Mouse (Mus musculus) adrenal gland, adult 2 months (tissue): Measurements from ENCODE around the gene Ifi211. TPM values are rescaled to one million over a fixed set of nuclear protein-coding genes. Genes with fewer than 3 reads are reported as not detected.
"Not testable (repeated sequence)": the region's sequence is repeated elsewhere in the genome, so short reads cannot be mapped to it uniquely, and the experiment has no call there.

ENCODE experiments used
- DNase-seq: peaks from one replicate; pipeline ENCODE4 v3.0.0; 2021
- polyA plus RNA-seq: library from polyadenylated mRNA; depleted of rRNA; stranded (reverse); fragments of >200 nt; gene quantifications from 2 replicates; pipeline ENCODE4 v1.2.3, GENCODE M21; 2012; rRNA removed
- total RNA-seq, 2 experiments: library from RNA; stranded (reverse); gene quantifications; 2 replicates each; pipeline ENCODE4 v1.2.3; 2021

The Ifi211 gene
- total and polyA plus RNA-seq, 3 experiments: 0.22 to 3.4 (median 2.2) TPM

GRCm38 (mm10) chr1:173879225-173879987 lies 33.4 kb downstream of the Ifi211 start:
- not testable (repeated sequence) for DNase-seq

- not testable (repeated sequence) for DNase-seq
Measured at GRCm38 (mm10) chr1:173878264-173878663, 34.6 kb downstream of the Ifi211 start.

- DNase-seq: not testable (repeated sequence)
Measured at GRCm38 (mm10) chr1:173877125-173877524, 35.7 kb downstream of the Ifi211 start.

GRCm38 (mm10) chr1:173868586-173868985 lies 44.3 kb downstream of the Ifi211 start:
- DNase-seq: not testable (repeated sequence)

GRCm38 (mm10) chr1:173866504-173866903 lies 46.3 kb downstream of the Ifi211 start:
- DNase-seq: no peak

- DNase-seq: not testable (repeated sequence)
Measured at GRCm38 (mm10) chr1:173853711-173854110, 59.1 kb downstream of the Ifi211 start.

GRCm38 (mm10) chr1:173852853-173853252 lies 60.0 kb downstream of the Ifi211 start:
- not testable (repeated sequence) for DNase-seq

Other genes starting within 250 kb of the Ifi211 start
- 1 to 10 TPM; 1.1 to 1.7 TPM for gene Ifi208, start 239.4 kb downstream of the Ifi211 start, total RNA-seq
- gene Ifi208, start 239.4 kb downstream of the Ifi211 start, polyA plus RNA-seq: 0.84 and 0.91 TPM in 2 replicates
- gene Ifi207, start 171.3 kb downstream of the Ifi211 start, total RNA-seq: 1 to 10 TPM; 4.7 to 6.7 TPM
- gene Ifi207, start 171.3 kb downstream of the Ifi211 start, polyA plus RNA-seq: 1.8 and 2.5 TPM in 2 replicates
- gene Ifi204, start 146.1 kb downstream of the Ifi211 start, total RNA-seq: 1 to 10 TPM; 5.5 to 5.7 TPM
- gene Ifi204, start 146.1 kb downstream of the Ifi211 start, polyA plus RNA-seq: 0.50 and 0.63 TPM in 2 replicates
- 10 to 100 TPM in 1 of 2 experiments, 1 to 10 TPM in 1; 9.9 to 15.1 TPM for gene Mndal, start 29.4 kb upstream of the Ifi211 start, total RNA-seq
- 0.44 and 1.2 TPM in 2 replicates for gene Mndal, start 29.4 kb upstream of the Ifi211 start, polyA plus RNA-seq
- gene Ifi203, start 29.6 kb upstream of the Ifi211 start, total RNA-seq: 10 to 100 TPM in 1 of 2 experiments, 1 to 10 TPM in 1; 9.5 to 12.3 TPM
- gene Ifi203, start 29.6 kb upstream of the Ifi211 start, polyA plus RNA-seq: 2.8 and 3.3 TPM in 2 replicates
- gene Ifi202b, start 69.7 kb upstream of the Ifi211 start, total RNA-seq: not detected
- gene Ifi202b, start 69.7 kb upstream of the Ifi211 start, polyA plus RNA-seq: not detected in 2 replicates
- 1 to 10 TPM; 6.7 to 8.6 TPM for gene Ifi205, start 118.8 kb upstream of the Ifi211 start, total RNA-seq
- 0.02 TPM in 1 of 2 replicates, not detected in the other for gene Ifi205, start 118.8 kb upstream of the Ifi211 start, polyA plus RNA-seq
- gene Olfr433, start 127.7 kb upstream of the Ifi211 start, total RNA-seq: not detected
- gene Olfr433, start 127.7 kb upstream of the Ifi211 start, polyA plus RNA-seq: 0.13 TPM in 1 of 2 replicates, not detected in the other
- gene Olfr432, start 136.2 kb upstream of the Ifi211 start, total RNA-seq: not detected
- 0.15 TPM in 1 of 2 replicates, not detected in the other for gene Olfr432, start 136.2 kb upstream of the Ifi211 start, polyA plus RNA-seq
- not detected for gene Olfr430, start 153.6 kb upstream of the Ifi211 start, total RNA-seq
- not detected in 2 replicates for gene Olfr430, start 153.6 kb upstream of the Ifi211 start, polyA plus RNA-seq
- not detected for gene Olfr429, start 171.3 kb upstream of the Ifi211 start, total RNA-seq
- not detected in 2 replicates for gene Olfr429, start 171.3 kb upstream of the Ifi211 start, polyA plus RNA-seq
- gene Olfr427, start 183.8 kb upstream of the Ifi211 start, total RNA-seq: not detected
- not detected in 2 replicates for gene Olfr427, start 183.8 kb upstream of the Ifi211 start, polyA plus RNA-seq
- not detected for gene Olfr231, start 208.1 kb upstream of the Ifi211 start, total RNA-seq
- not detected in 2 replicates for gene Olfr231, start 208.1 kb upstream of the Ifi211 start, polyA plus RNA-seq
- gene Olfr424, start 218.5 kb upstream of the Ifi211 start, total RNA-seq: not detected
- not detected in 2 replicates for gene Olfr424, start 218.5 kb upstream of the Ifi211 start, polyA plus RNA-seq
- gene Olfr420, start 242.6 kb upstream of the Ifi211 start, total RNA-seq: not detected
- not detected in 2 replicates for gene Olfr420, start 242.6 kb upstream of the Ifi211 start, polyA plus RNA-seq